25 mouse cellular contexts compared by ENCODE assay signal in the genomic region with DNA sequence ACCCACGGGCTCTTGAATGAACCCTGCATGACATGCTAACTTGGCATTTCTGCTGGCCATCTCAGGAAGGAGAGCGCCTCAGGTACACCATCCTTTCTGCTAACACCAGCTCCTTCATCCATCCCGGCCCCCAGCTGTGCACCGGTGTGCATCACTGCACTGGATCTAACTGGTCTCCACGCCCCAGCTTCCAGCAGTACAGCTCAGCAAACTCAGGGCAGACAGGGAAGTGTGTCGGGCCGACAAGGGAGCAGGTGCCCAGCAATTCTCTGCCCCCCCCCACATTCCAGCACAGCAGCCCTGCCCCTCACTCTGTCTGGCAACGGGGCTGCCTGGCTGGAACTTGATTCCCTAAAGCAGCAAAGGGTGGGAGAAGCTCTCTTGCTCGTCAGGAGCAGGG. TPM values are rescaled to one million over a fixed set of nuclear protein-coding genes. Genes with fewer than 3 reads are reported as not detected.
DNase-seq lines count a peak whose midpoint lies in the region; ATAC-seq lines count a peak whose summit lies in the region.
"Had no signal": no experiment of that assay in that cellular context is flagged by ENCODE, and none has a peak within 500 bp of the region (broad histone marks: within the 10 kb centered on the region; RNA-seq: fewer than 3 reads in every experiment).

No protein-coding gene starts in this region.

- DNase-seq in kidney, adult 11 months, result no peak
- DNase-seq in kidney, postnatal 10 days, result peak; percentile 35
- DNase-seq in kidney, adult 18-20 months, result no peak
- DNase-seq in limb, embryonic 10.5 days (ENCODE audit: low spot score), result no peak
- peak; percentile 74 for DNase-seq in ZHBTc4 (ENCODE audit: low read depth, low spot score)
- DNase-seq in lung, postnatal 14 days, result no peak
- DNase-seq: adrenal gland, postnatal 10 days; cerebellum, adult 18-20 months; cerebellum, adult 9-10 months; cerebellum, postnatal 14 days; gastrocnemius, postnatal 10 days; gastrocnemius, postnatal 36 days; heart, adult 2 months; heart, postnatal 14 days; heart, postnatal 4 days had no signal

- H3K4me1 ChIP-seq in kidney, embryonic 15.5 days, result peaks cover 55% of the 10 kb centered on the region
- no peaks in the 10 kb centered on the region for H3K4me1 ChIP-seq in limb, embryonic 13.5 days
- H3K4me1 ChIP-seq in limb, embryonic 10.5 days, result no peaks in the 10 kb centered on the region
- H3K4me1 ChIP-seq: embryonic facial prominence, embryonic 12.5 days; embryonic facial prominence, embryonic 15.5 days had no signal

- peak; percentile 73 for ATAC-seq in kidney, embryonic 15.5 days (replicated peaks; ENCODE audit: low FRiP score)
- ATAC-seq in limb, embryonic 13.5 days (ENCODE audit: low FRiP score, low read depth), result peak; percentile 28; the same call in 1 of the 2 replicates
- ATAC-seq: CD4-positive, CD25-positive, alpha-beta regulatory T cell, adult 4 months; forebrain, embryonic 13.5 days; forebrain, embryonic 16.5 days had no signal

- H3K36me3 ChIP-seq in kidney, embryonic 15.5 days, result peaks cover 38% of the 10 kb centered on the region
- H3K36me3 ChIP-seq in limb, embryonic 13.5 days, result peaks cover 38% of the 10 kb centered on the region
- H3K36me3 ChIP-seq in limb, embryonic 10.5 days, result peaks cover 14% of the 10 kb centered on the region; the same call in 1 of the 2 replicates

- H3K27ac ChIP-seq in kidney, embryonic 15.5 days, result peak overlapping the region; percentile 49; the same call in 1 of the 2 replicates
- H3K27ac ChIP-seq in limb, embryonic 13.5 days, result no peak overlapping the region
- H3K27ac ChIP-seq in limb, embryonic 10.5 days, result no peak overlapping the region
- H3K27ac ChIP-seq: embryonic facial prominence, embryonic 12.5 days; embryonic facial prominence, embryonic 15.5 days; forebrain, embryonic 13.5 days; heart, adult 2 months; heart, embryonic 10.5 days; heart, embryonic 13.5 days; hindbrain, embryonic 14.5 days had no signal

- no peak overlapping the region for H3K4me2 ChIP-seq in kidney, embryonic 15.5 days
- no peak overlapping the region for H3K4me2 ChIP-seq in limb, embryonic 13.5 days (replicated peaks)
- H3K4me2 ChIP-seq: embryonic facial prominence, embryonic 12.5 days; embryonic facial prominence, embryonic 15.5 days; forebrain, embryonic 13.5 days; heart, embryonic 13.5 days; hindbrain, embryonic 14.5 days had no signal

- no peak overlapping the region for H3K9ac ChIP-seq in kidney, embryonic 15.5 days
- no peak overlapping the region for H3K9ac ChIP-seq in limb, embryonic 13.5 days
- H3K9ac ChIP-seq: embryonic facial prominence, embryonic 12.5 days; embryonic facial prominence, embryonic 15.5 days; forebrain, embryonic 13.5 days; heart, embryonic 13.5 days; hindbrain, embryonic 14.5 days had no signal

- 41% methylated on average over 9 of the region's 9 CpGs for WGBS in kidney, embryonic 15.5 days
- WGBS in limb, embryonic 13.5 days, result 69% methylated on average over 9 of the region's 9 CpGs
- WGBS in limb, embryonic 10.5 days, result 74% methylated on average over 9 of the region's 9 CpGs

- H3K4me3 ChIP-seq in kidney, embryonic 15.5 days (replicated peaks), result no peak overlapping the region
- no peak overlapping the region for H3K4me3 ChIP-seq in limb, embryonic 13.5 days
- H3K4me3 ChIP-seq in limb, embryonic 10.5 days, result no peak overlapping the region
- H3K4me3 ChIP-seq: embryonic facial prominence, embryonic 12.5 days; embryonic facial prominence, embryonic 15.5 days; forebrain, embryonic 13.5 days; heart, adult 2 months; heart, embryonic 10.5 days; heart, embryonic 13.5 days had no signal

- H3K27me3 ChIP-seq in kidney, embryonic 15.5 days, result no peaks in the 10 kb centered on the region
- H3K27me3 ChIP-seq in limb, embryonic 13.5 days, result no peaks in the 10 kb centered on the region
- no peaks in the 10 kb centered on the region for H3K27me3 ChIP-seq in limb, embryonic 10.5 days (ENCODE audit: low read depth, poor library complexity, severe bottlenecking)
- H3K27me3 ChIP-seq: embryonic facial prominence, embryonic 12.5 days; embryonic facial prominence, embryonic 15.5 days; forebrain, embryonic 13.5 days; heart, embryonic 13.5 days had no signal

- no peaks in the 10 kb centered on the region for H3K9me3 ChIP-seq in kidney, embryonic 15.5 days (replicated peaks)
- no peaks in the 10 kb centered on the region for H3K9me3 ChIP-seq in limb, embryonic 13.5 days
- H3K9me3 ChIP-seq in limb, embryonic 10.5 days (replicated peaks), result no peaks in the 10 kb centered on the region
- H3K9me3 ChIP-seq: embryonic facial prominence, embryonic 12.5 days; embryonic facial prominence, embryonic 15.5 days; forebrain, embryonic 13.5 days; heart, embryonic 10.5 days; heart, embryonic 13.5 days had no signal

RNA-seq across cellular contexts. Expression of gene Wfs1, which starts 11.2 kb away (rescaled TPM):
- 18.3 and 19.5 TPM in 2 replicates for polyA plus RNA-seq in kidney, embryonic 15.5 days (2015; fragmentation: Nextera tagmentation; extraction: Ambion mirVana)
- polyA plus RNA-seq in limb, embryonic 13.5 days (2015; fragmentation: Nextera tagmentation; extraction: Ambion mirVana), result 10.4 and 10.9 TPM in 2 replicates
- polyA plus RNA-seq in limb, embryonic 10.5 days (2016; fragmentation: Nextera tagmentation; extraction: Ambion mirVana), result 6.1 and 6.7 TPM in 2 replicates

Comparison
In these comparisons a context has a peak if more than half of its experiments do, and no peak if none do; other contexts are left out.
1. DNase-seq: peak in kidney, postnatal 10 days (single experiment) and ZHBTc4 (single experiment); none in kidney, adult 11 months (single experiment), kidney, adult 18-20 months (single experiment), limb, embryonic 10.5 days (single experiment) and lung, postnatal 14 days (single experiment).